Mouse (Mus musculus): ENCODE data around the gene Mypop. TPM values are rescaled to one million over a fixed set of nuclear protein-coding genes. Genes with fewer than 3 reads are reported as not detected.
A peak's percentile ranks its signal among the peaks of the same experiment; 100 is the strongest.

Gene Mypop
- total RNA-seq (2021), result 1 to 10 TPM; 7.2 to 8.3 TPM
- long read RNA-seq, experiment 1, transcript Mypop-201 (3 exons, 2,173 nt), result major isoform, 6 of 9 reads
- long read RNA-seq, experiment 1, partial matches to known transcripts, result 0 of 9 reads
- long read RNA-seq, experiment 1, other reads (novel, unspliced or antisense), result 3 of 9 reads
- long read RNA-seq, experiment 2, partial matches to known transcripts, result 2 of 10 reads
- long read RNA-seq, experiment 2, other reads (novel, unspliced or antisense), result 3 of 10 reads

- DNase-seq (ENCODE audit: low spot score in 2 of 2), result peak; percentile 96 to 98
Observed at GRCm38 (mm10) chr7:18990601-18991295, at the start of gene Mypop. Mypop (plus strand) TSS chr7:18991245.

GRCm38 (mm10) chr7:18942376-18942775 lies 48.7 kb upstream of the Mypop start:
- no peak for DNase-seq (ENCODE audit: low spot score in 2 of 2)

GRCm38 (mm10) chr7:18942815-18943214 lies 48.2 kb upstream of the Mypop start:
- DNase-seq (ENCODE audit: low spot score in 2 of 2), result no peak

DNA sequence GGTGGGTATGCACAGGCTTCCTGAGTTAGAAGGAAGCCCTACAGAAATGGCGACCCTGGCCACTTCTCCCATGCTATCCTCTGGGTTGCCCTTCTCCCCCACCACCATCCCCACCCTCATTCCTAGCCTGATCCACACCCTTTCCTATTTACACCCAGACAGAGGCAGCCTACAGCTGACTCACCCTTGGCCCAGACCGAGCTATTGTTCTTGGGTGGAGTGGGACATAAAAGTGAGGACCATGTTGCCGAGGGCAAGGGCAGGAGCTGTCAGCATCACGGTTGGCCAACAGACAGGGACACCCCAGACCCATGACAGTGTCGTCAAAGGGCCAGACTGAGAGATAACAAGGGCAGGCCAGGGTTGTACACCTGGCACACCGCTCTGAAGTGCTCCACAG lies 42.9 kb upstream of the Mypop start:
- DNase-seq (ENCODE audit: low spot score in 2 of 2), result no peak

DNA sequence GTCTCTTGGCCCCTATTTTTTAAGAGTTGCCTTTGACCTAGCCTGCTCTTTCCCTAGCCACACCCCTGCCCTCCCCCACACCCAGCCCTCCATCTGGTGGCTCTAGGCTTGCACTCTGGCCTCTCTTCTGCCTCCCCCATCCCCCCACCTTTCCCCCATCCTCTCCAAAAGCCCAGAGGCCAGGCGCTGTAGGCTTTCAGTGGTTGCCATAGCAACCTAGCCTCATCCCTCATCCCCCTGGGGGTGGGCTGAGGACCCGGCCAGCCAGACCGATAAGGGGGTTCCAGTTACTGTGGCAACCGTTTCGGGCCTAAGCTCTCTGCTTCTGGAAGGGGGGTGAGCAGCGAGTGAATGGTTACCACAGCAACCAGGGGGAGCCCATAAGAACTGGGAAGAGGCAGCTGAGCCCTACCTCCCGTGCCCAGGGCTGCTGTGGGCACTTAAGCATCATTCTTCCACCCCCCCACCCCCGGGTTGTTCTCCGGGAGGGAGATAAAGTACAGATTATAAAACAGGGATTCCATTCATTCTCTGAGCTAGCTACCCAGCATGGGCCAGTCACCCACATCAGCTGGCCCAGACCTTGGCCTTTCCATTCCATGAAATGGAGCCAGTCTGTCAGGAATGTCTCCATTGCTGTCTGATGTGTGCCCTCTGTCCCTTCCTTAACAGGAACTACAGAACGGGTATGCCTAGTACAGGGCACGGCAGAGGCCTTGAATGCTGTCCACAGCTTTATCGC lies 41.1 kb upstream of the Mypop start:
- DNase-seq (ENCODE audit: low spot score in 2 of 2), result no peak

- DNase-seq (ENCODE audit: low spot score in 2 of 2), result no peak
Observed at GRCm38 (mm10) chr7:18950523-18951315, 40.3 kb upstream of the Mypop start.

GRCm38 (mm10) chr7:18951397-18951796 lies 39.6 kb upstream of the Mypop start:
- DNase-seq (ENCODE audit: low spot score in 2 of 2), result peak in 1 of 2 experiments; percentile 30

DNA sequence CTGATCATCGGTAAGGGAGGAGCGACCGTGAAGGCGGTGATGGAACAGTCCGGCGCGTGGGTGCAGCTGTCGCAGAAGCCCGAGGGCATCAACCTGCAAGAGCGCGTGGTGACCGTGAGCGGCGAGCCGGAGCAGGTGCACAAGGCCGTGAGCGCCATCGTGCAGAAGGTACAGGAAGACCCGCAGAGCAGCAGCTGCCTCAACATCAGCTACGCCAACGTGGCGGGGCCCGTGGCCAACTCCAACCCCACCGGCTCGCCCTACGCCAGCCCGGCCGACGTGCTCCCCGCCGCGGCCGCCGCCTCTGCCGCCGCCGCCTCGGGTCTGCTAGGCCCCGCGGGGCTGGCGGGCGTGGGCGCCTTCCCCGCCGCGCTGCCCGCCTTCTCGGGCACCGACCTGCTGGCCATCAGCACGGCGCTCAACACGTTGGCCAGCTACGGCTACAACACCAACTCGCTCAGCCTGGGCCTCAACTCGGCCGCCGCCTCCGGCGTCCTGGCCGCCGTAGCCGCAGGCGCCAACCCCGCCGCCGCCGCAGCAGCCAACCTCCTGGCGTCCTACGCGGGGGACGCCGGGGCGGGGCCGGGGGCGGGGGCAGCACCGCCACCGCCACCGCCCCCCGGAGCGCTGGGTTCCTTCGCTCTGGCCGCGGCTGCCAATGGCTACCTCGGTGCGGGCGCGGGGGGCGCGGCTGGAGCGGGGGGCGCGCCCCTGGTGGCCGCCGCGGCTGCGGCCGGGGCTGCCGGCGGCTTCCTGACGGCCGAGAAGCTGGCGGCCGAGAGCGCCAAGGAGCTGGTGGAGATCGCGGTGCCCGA lies 33.3 kb upstream of the Mypop start:
- peak; percentile 42 to 44 for DNase-seq (ENCODE audit: low spot score in 2 of 2)

DNA sequence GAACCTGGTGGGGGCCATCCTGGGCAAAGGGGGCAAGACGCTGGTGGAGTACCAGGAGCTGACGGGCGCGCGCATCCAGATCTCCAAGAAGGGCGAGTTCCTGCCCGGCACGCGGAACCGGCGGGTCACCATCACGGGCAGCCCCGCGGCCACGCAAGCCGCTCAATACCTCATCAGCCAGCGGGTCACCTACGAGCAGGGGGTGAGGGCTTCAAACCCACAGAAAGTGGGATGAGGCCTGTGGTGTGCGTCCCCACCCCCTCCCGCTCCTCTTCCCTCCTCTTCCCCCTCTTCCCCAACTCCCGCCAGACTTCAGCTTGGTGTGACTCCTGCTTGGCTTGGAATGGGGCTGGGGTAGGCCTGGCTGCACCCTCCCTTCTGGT lies 32.7 kb upstream of the Mypop start:
- DNase-seq (ENCODE audit: low spot score in 2 of 2), result peak in 1 of 2 experiments; percentile 6

DNA sequence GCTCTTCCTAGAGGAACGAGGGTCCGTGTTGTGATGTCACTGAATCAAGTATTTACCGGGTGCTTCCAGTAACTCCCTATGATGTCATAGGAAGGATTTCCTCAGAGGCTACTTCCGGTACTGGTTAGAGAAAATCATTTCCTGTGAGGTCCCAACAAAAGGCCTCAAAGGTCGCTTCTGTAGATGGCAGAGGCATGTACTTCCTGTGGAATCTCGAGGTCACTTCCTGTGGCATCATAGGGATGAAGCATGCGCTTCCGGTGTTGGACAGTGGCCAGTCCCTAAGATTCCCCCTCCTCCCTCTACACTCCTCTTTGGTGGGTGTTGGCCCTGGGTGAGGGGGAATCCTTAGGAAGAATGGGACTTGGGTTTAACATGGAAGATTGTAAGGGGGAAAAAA lies 31.6 kb upstream of the Mypop start:
- no peak for DNase-seq (ENCODE audit: low spot score in 2 of 2)

DNA sequence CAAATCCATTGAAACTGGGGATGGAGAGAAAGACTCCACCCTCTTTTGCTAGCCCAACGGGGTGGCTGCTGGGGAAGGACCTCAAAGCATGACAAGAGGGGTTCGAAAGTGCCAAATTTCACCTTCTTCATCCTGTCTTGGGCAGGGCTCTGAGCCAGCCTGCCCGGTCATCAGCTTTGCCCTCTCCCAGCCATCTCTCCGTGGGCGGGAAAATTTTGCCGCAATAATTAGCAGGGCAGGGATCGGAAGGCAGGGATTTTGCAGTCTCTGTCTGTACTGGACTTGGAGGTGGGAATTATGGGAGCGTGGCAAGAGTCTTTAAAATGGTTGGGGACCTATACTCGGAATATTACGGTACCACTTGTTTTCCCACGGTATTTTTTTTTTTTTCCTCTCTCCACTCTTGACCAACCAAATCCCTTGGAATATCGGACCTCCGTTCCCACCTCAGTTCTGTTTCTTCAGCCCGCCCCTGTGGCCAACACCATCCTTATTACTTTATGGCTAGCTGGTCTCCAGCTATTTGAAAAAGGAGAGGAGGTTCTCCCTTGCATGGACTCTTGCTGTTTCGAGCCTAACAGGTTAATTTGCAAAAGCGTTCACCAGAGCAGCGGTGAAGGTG lies 28.8 kb upstream of the Mypop start:
- no peak for DNase-seq (ENCODE audit: low spot score in 2 of 2)

GRCm38 (mm10) chr7:18962795-18963194 lies 28.2 kb upstream of the Mypop start:
- no peak for DNase-seq (ENCODE audit: low spot score in 2 of 2)

GRCm38 (mm10) chr7:18963294-18963843 lies 27.7 kb upstream of the Mypop start:
- DNase-seq (ENCODE audit: low spot score in 2 of 2), result no peak

GRCm38 (mm10) chr7:18965312-18965711 lies 25.7 kb upstream of the Mypop start:
- no peak for DNase-seq (ENCODE audit: low spot score in 2 of 2)

DNA sequence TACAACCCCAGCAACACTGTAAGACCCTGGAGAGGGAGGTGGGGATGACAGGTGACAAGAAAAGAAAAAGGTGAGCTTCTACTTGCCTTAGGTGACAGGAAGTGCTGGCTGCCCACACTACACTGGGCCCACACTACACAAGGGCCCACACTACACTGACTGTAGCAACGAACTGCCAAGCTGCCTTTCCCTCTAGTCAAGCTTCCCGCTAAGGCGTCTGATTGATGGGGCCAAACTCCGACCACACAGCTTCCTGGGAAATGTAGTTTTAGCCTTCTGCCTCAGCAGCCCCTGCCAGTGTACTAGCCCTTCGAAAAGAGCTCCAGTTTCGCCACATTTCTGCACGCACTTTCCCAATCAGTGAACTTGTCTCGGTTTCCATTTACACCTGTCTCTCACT lies 23.4 kb upstream of the Mypop start:
- DNase-seq (ENCODE audit: low spot score in 2 of 2), result no peak

- no peak for DNase-seq (ENCODE audit: low spot score in 2 of 2)
Observed at GRCm38 (mm10) chr7:18970956-18971355, 20.1 kb upstream of the Mypop start.

DNA sequence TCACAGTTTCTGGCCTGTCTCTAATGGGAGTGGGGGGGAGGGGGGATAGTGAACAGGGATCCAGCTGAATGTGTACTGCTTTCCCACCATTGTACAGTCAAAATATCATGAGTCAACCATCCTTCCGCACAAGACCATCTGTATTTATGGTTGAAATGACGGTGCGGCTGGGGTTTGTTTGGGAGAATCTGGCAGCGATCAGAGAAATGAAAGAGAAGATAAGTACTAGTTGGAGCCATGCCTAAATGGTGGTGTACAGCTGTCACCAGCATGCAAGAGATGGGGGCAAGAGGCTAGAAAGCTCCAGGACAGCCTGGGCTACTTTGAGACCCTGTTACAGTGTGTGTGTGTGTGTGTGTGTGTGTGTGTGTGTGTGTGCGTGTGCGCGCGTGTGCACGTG lies 12.7 kb upstream of the Mypop start:
- no peak for DNase-seq (ENCODE audit: low spot score in 2 of 2)

GRCm38 (mm10) chr7:18986503-18986902 lies 4.5 kb upstream of the Mypop start:
- no peak for DNase-seq (ENCODE audit: low spot score in 2 of 2)

- no peak for DNase-seq (ENCODE audit: low spot score in 2 of 2)
Observed at GRCm38 (mm10) chr7:18987100-18987499, 3.9 kb upstream of the Mypop start, which contains the start of gene Nanos2. Nanos2 (plus strand) TSS chr7:18987400.

DNA sequence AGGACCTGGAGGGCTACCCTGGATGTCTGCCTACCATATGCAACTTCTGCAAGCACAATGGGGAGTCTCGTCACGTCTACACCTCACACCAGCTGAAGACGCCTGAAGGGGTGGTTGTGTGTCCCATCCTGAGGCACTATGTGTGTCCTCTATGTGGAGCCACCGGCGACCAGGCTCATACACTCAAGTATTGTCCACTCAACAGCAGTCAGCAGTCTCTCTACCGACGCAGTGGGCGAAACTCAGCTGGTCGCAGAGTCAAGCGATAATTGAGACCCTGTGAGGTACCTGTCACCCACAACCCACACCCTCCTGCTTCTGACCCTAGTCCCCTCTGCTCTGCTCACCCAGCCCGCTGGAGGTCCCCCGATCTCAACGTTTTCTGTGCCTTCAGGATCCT lies 3.3 kb upstream of the Mypop start:
- DNase-seq (ENCODE audit: low spot score in 2 of 2), result no peak
